Mouse (Mus musculus) kidney, postnatal 4 days (tissue): ENCODE data around the gene Pkd1.

Experiments used
- DNase-seq, 2 experiments: peaks; one replicate each; pipeline ENCODE4 v3.0.0; 2021; ENCODE audit warnings: mixed read lengths in 2 of 2

Gene Pkd1

GRCm38 (mm10) chr17:24608874-24609273 lies 59.2 kb downstream of the Pkd1 start:
- no peak for DNase-seq

- DNase-seq, result no peak
Observed at GRCm38 (mm10) chr17:24610711-24611110, 61.1 kb downstream of the Pkd1 start.

GRCm38 (mm10) chr17:24617561-24618194 lies 68.0 kb downstream of the Pkd1 start:
- DNase-seq, result no peak

- DNase-seq, result no peak
Observed at GRCm38 (mm10) chr17:24625472-24625871, 75.8 kb downstream of the Pkd1 start.

DNA sequence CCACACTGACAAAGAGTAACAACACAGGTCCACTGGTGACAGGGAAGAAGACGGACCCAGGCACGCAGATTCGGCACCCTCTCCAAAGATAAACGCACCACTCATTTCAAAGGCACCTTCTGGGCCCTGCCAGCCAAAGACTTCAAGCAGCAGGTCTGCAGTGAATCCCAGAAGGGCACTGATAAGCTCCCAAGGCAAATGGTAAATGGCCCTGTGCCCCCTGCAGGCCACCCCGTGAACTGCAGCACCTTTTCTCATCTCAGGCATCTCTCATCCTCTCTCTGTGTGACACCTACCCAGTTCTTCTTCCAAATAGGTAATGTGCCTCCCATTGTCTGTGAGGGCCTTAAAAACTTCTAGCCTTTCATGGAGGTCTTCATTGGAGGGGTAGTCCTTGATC lies 79.0 kb downstream of the Pkd1 start:
- peak; percentile 84 to 85 for DNase-seq

DNA sequence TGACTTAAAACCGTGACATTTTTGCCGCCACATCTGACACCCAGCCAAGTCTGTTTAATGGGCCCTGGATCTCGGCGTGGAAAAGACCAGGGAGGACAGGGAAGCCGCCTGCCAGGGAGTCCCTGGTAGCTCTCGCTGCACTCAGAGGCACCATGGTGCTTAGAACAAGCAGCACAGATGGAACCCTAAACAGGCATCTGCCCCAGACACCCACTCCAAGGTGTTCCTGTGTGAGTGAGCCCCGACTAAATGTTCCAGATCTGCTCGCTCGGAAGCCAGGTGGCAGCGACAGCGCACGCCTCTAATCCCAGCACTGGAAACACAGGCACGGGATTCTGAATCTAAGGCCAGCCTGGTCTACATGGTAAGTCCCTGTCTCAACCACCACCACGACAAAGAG lies 80.4 kb downstream of the Pkd1 start:
- DNase-seq, result no peak

GRCm38 (mm10) chr17:24632167-24632812 lies 82.7 kb downstream of the Pkd1 start, which contains the start of the genes Tsc2 and Nthl1:
Gene Tsc2, minus strand, starts transcription at chr17:24632630.
Gene Nthl1, plus strand, starts transcription at chr17:24632680.
- DNase-seq, result peak; percentile 88 to 93

DNA sequence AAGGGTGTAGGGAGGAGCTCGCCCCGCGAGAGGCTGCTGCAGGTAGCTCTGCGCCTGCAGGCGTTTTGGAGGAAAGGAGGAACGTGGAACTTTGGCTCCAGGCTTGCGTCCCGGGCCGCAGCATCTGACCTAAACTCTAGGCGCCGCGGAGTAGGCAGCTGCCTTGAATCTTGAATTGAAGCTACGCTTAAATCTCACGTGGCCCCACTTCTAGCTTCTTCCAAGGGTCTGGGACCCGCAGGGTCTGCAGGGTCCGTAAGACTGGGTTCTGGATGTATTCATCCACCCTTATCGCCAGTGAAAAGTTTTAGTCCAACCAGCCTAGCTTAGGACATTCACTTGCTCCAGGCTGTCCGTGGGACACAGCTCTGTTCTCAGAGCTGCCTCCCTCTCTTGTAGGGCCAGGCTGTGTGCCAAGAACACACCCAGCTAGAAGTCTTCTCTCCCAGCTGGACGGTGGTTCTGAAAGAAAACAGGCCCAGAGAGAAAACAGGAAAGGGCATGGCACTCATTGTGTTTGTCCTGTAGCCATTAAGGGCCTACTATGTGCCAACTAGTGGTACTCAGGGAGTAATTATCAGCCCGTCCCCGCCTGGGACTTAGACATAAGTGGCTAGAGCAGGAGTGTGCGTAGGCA lies 83.3 kb downstream of the Pkd1 start:
- peak; percentile 73 to 84 for DNase-seq

GRCm38 (mm10) chr17:24633831-24634230 lies 84.2 kb downstream of the Pkd1 start:
- no peak for DNase-seq

- DNase-seq, result peak; percentile 26 to 47
Observed at GRCm38 (mm10) chr17:24635024-24635423, 85.4 kb downstream of the Pkd1 start.

DNA sequence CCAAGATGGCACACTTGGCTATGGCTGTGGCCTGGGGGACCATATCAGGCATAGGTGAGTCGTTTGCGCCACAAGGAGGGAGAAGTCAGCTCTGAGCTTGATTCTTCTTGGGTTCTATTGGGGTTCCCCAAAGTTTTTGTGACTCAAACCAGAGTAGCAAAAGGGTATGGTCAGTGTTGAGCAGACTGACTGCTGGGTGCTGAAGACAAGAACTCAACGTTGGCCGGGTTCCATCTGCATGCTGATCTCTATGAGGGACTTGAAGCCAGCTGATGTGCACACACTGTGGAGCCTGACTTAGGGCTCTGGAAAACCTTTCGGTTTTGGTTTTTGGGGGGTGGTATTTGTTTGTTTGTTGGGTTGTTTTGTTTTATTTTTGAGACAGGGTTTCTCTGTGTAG lies 86.1 kb downstream of the Pkd1 start:
- peak in 1 of 2 experiments; percentile 41 for DNase-seq

GRCm38 (mm10) chr17:24636781-24637481 lies 87.3 kb downstream of the Pkd1 start:
- DNase-seq, result peak in 1 of 2 experiments; percentile 40

DNA sequence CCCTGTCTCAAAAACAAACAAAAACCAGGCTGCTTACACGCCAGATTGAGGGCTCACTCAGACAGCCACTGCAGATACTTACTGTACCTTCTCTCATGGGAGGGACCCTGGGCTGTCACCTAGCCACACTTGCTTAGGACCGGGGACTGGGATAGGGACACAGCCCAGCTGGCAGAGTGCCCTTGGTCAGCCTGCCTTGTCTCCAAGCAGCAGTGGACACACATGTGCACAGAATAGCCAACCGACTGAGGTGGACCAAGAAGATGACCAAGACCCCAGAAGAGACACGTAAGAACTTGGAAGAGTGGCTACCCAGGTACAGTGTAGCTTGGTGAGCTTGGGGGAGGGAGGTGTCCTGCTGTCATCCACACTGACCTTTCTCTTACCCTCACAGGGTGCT lies 88.6 kb downstream of the Pkd1 start:
- DNase-seq, result peak; percentile 46 to 61

DNA sequence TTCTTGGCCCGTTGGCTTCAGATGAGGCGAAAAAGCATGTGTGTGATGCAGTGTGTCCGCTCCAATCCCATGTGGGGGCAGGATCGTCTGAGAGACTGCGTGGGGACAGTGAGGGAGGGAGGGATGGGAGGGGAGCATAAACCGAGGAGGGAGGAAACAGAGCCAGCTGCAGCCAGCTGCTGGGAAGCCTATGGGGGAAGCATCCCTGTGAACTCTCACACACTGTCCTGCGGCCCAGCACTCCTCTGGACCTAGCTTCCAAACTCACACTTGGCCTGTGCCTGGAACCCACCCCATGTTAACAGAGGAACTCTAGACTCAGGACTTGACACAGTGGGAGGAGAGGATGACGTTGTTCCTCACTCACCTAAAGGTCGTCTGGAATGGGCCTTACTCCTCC lies 89.2 kb downstream of the Pkd1 start:
- peak; percentile 93 to 94 for DNase-seq

DNA sequence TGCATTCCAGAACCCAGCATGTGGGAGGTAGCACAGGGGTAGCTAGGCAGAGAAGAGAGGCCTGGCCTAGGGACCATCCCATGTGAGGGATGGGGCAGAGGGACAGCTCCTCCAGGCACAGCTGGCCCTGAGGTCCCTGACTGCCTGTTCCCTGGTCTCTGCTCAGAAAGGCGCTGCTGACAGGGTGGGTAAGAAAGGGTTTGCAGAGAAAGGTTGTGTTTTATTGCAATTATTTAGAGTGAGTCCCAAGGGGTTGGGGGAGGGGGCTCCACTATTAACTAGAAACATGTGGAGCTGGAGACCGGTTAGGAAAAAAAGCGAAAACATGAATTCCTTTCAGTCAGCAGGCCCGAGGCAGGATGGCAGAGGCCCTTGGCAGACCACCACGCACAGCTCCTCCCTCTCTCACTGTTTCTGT lies 89.9 kb downstream of the Pkd1 start:
- peak; percentile 63 to 75 for DNase-seq

DNA sequence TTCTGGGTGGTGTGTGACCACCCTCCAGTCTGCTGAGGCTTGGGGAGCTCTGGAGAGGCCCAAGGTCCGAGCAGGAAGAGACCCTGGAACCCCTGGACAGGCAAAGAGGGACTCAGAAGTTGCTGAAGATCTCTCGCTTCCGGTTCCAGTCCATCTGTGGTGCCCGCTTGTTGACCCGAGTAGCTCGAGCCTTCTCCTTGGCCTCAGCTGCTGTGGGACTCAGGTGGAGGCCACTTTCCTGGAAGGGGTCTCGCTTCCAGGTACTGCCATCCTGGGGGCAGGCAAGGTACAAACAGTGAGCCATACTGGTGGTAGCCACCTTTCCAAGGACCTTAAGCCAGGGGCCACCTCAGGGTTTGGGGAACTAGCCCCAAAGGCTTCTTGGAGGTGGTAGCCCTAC lies 90.5 kb downstream of the Pkd1 start:
- DNase-seq, result peak in 1 of 2 experiments; percentile 19

- no peak for DNase-seq
Observed at GRCm38 (mm10) chr17:24640581-24640980, 90.9 kb downstream of the Pkd1 start.

DNA sequence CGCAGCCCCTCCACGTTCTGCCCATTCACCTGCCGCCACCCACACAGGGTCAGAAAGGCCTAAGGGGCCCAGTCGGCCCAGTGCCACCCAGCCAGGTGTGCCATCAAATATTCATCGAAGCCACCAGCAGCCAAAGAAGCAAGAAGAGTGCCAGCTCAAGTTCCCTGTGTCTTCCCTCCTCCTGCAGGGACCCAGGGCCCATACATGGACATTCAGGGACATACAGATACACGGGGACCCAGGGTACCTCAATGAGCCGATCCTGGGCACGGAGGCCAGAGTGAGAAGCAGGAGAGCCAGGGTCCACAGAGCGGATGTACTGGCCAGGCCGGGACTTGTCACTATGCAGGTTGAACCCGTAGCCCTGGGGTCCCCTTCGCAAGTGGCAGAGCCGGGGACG lies 92.3 kb downstream of the Pkd1 start:
- no peak for DNase-seq

- DNase-seq, result no peak
Observed at GRCm38 (mm10) chr17:24642791-24643343, 93.2 kb downstream of the Pkd1 start.

GRCm38 (mm10) chr17:24644030-24644715 lies 94.5 kb downstream of the Pkd1 start:
- peak; percentile 61 to 75 for DNase-seq

- DNase-seq, result peak; percentile 59 to 72
Observed at GRCm38 (mm10) chr17:24644875-24645721, 95.5 kb downstream of the Pkd1 start.
